Mouse (Mus musculus): Measurements from ENCODE around the gene Teddm1b. TPM values are rescaled to one million over a fixed set of nuclear protein-coding genes. Genes with fewer than 3 reads are reported as not detected.

Teddm1b gene
- polyA plus RNA-seq, 1 experiment from 2014 or later, result 0.55 TPM

DNA sequence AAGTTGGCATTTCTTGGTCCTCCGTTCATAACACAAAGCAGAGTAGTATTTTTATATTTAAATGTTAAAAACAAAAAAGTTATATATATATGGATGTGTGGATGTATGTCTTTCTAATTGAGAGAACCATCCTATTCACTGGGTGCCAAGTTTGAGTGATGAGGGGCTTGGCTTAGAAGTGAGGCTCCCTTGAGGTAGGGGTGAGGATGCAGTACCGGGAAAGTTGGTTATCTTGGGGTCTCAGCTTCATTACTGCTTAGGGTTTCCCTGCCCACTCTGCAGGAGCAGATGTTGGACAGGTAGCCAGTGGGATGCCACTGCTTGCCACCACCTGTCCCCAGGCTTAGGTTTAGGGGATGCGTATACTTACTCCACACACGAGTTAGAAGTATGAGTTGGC lies 34.6 kb downstream of the Teddm1b start:
- ATAC-seq (ENCODE audit: low FRiP score, low TSS enrichment), result no peak
- DNase-seq, result no peak
- H3K4me3 ChIP-seq (replicated peaks; ENCODE audit: low read depth, low read length), result no peak overlapping the region
- H3K4me1 ChIP-seq (ENCODE audit: control insufficient read depth, insufficient read depth, low read length), result no peaks in the 10 kb centered on the region
- H3K9ac ChIP-seq (replicated peaks; ENCODE audit: low read length), result no peak overlapping the region
- no peaks in the 10 kb centered on the region for H3K9me3 ChIP-seq (ENCODE audit: control insufficient read depth, low read length)
- H3K27me3 ChIP-seq (ENCODE audit: control insufficient read depth, insufficient read depth, low read length), result no peaks in the 10 kb centered on the region
- H3K27ac ChIP-seq (replicated peaks; ENCODE audit: low read depth, low read length), result no peak overlapping the region
- WGBS, result 89% methylated on average over 4 of the region's 4 CpGs
- H3K36me3 ChIP-seq (ENCODE audit: control insufficient read depth, insufficient read depth, low read length), result peaks cover 68% of the 10 kb centered on the region
- no peak overlapping the region for H3K4me2 ChIP-seq (ENCODE audit: low read length)

DNA sequence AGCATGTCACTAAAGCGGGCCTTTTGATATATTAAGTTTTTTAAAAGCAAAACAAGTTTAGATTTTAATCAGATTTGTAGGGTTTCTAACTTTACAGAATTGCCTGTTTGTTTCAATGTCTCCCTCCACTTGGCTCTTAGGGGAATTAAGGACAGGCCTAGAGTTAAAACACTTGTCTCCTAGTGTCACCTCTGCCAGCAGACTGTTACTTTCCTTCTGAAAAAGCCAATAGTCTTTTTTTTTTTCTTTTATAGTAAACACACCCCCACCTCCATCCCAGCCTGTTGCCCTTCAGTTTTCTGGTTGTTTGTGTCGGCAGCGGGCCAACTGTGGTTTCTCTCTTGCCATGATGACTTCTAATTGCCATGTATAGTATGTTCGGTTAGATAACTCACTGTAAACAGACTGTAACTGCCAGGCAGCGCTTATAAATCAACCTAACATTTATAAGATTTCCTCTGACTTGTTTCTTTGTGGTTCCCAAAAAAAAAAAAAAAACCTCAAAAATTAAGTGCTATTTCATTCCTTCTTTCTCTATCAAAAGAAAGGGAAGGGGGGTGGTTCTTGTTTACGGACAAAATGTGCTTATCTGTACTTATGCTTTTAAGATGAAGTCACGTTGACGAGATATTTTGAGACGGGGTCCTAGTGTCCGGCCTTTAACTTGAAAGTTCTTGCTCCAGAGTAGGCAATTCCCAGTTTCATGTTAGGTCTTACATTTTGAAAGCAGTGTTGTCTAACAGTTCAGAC lies 35.2 kb downstream of the Teddm1b start:
- Histone ChIP-seq H3K9ac (replicated peaks; ENCODE audit: low read length) (no peak overlapping the region), H3K36me3 (ENCODE audit: control insufficient read depth, insufficient read depth, low read length) (peaks cover 62% of the 10 kb centered on the region), H3K27ac (replicated peaks; ENCODE audit: low read depth, low read length) (no peak overlapping the region), H3K4me3 (replicated peaks; ENCODE audit: low read depth, low read length) (no peak overlapping the region), H3K27me3 (ENCODE audit: control insufficient read depth, insufficient read depth, low read length) (no peaks in the 10 kb centered on the region), H3K4me2 (ENCODE audit: low read length) (no peak overlapping the region), H3K9me3 (ENCODE audit: control insufficient read depth, low read length) (no peaks in the 10 kb centered on the region), H3K4me1 (ENCODE audit: control insufficient read depth, insufficient read depth, low read length) (no peaks in the 10 kb centered on the region)
- ATAC-seq (ENCODE audit: low FRiP score, low TSS enrichment), result no peak
- no peak for DNase-seq
- WGBS, result 95% methylated on average over 10 of the region's 10 CpGs

DNA sequence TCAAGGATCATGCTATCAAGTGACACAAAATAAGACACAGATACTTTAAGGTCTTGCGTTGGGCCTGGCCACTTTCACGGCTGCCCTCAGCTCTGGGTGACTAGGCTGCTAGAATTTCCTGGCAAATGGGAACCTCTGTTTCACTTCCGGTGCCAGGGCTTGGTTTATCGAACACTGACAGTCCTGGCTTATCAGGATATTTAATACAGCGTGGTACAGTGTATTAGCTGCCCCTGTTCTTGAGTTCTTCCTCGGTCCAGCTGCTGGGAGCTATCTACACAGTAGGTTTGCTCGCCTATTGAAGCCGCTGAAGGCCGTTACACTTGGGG lies 35.8 kb downstream of the Teddm1b start:
- 94% methylated on average over 9 of the region's 9 CpGs for WGBS
- Histone ChIP-seq H3K9me3 (ENCODE audit: control insufficient read depth, low read length) (no peaks in the 10 kb centered on the region), H3K36me3 (ENCODE audit: control insufficient read depth, insufficient read depth, low read length) (peaks cover 57% of the 10 kb centered on the region), H3K4me2 (ENCODE audit: low read length) (no peak overlapping the region), H3K4me3 (replicated peaks; ENCODE audit: low read depth, low read length) (no peak overlapping the region), H3K27me3 (ENCODE audit: control insufficient read depth, insufficient read depth, low read length) (no peaks in the 10 kb centered on the region), H3K9ac (replicated peaks; ENCODE audit: low read length) (no peak overlapping the region), H3K4me1 (ENCODE audit: control insufficient read depth, insufficient read depth, low read length) (no peaks in the 10 kb centered on the region), H3K27ac (replicated peaks; ENCODE audit: low read depth, low read length) (no peak overlapping the region)
- ATAC-seq (ENCODE audit: low FRiP score, low TSS enrichment) (no peak), DNase-seq (no peak)

DNA sequence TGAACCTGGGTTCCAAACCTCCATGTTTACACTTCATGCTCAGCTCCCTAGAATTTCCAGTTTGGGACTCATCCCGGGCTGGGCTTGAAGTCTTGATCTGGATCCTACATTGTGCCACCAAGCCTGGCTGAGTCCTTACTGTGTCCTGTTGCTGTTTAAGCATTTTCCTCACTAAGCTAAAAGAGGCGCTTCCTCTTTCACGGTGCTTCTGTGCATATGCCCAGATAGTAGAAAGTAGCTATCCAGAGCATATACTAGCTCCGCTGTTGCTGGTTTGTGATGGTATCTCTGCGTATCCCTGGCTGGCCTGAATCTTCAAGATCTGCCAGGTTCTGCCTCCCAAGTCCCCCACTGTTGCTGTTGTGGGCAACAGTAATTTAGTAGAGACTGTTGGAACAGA lies 36.3 kb downstream of the Teddm1b start:
- H3K27me3 ChIP-seq (ENCODE audit: control insufficient read depth, insufficient read depth, low read length), result no peaks in the 10 kb centered on the region
- H3K4me1 ChIP-seq (ENCODE audit: control insufficient read depth, insufficient read depth, low read length), result no peaks in the 10 kb centered on the region
- no peak overlapping the region for H3K27ac ChIP-seq (replicated peaks; ENCODE audit: low read depth, low read length)
- no peak for ATAC-seq (ENCODE audit: low FRiP score, low TSS enrichment)
- no peak overlapping the region for H3K9ac ChIP-seq (replicated peaks; ENCODE audit: low read length)
- peaks cover 52% of the 10 kb centered on the region for H3K36me3 ChIP-seq (ENCODE audit: control insufficient read depth, insufficient read depth, low read length)
- 93% methylated on average over 5 of the region's 5 CpGs for WGBS
- no peak overlapping the region for H3K4me3 ChIP-seq (replicated peaks; ENCODE audit: low read depth, low read length)
- no peaks in the 10 kb centered on the region for H3K9me3 ChIP-seq (ENCODE audit: control insufficient read depth, low read length)
- H3K4me2 ChIP-seq (ENCODE audit: low read length), result no peak overlapping the region
- no peak for DNase-seq

DNA sequence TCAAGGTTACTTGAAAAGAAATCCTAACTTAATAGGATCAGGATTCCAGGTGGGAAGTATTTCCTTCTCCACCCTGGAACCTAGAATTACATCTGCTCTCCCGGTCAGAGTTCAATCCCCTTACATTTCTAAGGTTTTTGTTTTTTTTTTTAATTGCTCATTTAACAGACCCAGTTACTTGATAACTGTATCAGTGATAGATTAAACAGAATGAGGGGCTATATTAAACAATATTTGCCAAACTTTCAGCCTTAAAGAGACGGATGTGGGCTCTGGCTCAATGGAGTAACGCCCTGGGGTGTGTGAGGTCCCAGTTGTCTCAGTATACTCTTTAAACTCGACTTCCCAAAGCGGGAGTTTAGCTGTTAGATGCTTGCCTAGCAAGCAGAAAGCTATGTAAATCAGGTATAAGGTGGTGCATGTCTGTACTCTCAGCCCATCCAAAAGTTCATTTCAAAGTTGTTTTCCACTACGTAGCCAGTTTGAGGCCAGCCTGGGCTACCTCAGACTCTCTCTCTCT lies 37.2 kb downstream of the Teddm1b start:
- Histone ChIP-seq H3K36me3 (ENCODE audit: control insufficient read depth, insufficient read depth, low read length) (peaks cover 44% of the 10 kb centered on the region), H3K4me3 (replicated peaks; ENCODE audit: low read depth, low read length) (no peak overlapping the region), H3K9me3 (ENCODE audit: control insufficient read depth, low read length) (no peaks in the 10 kb centered on the region), H3K4me2 (ENCODE audit: low read length) (no peak overlapping the region), H3K27me3 (ENCODE audit: control insufficient read depth, insufficient read depth, low read length) (no peaks in the 10 kb centered on the region), H3K9ac (replicated peaks; ENCODE audit: low read length) (no peak overlapping the region), H3K4me1 (ENCODE audit: control insufficient read depth, insufficient read depth, low read length) (no peaks in the 10 kb centered on the region), H3K27ac (replicated peaks; ENCODE audit: low read depth, low read length) (no peak overlapping the region)
- 89% methylated on average over 6 of the region's 6 CpGs for WGBS
- DNase-seq (no peak), ATAC-seq (ENCODE audit: low FRiP score, low TSS enrichment) (no peak)

DNA sequence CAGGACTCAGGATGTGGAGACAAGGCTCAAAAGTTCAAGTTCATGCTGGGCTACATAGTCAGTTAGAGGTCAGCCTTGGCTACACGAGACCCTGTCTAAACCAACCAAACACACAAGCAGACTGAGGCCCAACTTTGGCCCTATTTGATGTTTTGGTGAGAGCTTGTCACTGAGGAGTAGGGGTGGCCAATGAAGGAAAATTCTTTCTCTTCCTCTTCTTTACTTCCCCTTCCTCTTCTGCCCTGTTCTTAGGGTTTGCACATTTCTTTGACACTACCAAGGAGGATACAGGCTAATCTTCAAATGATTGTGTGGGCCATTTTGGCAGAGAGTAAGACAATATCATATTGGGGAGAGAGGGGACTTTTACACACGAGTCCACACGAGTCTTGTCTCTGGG lies 39.7 kb downstream of the Teddm1b start:
- no peaks in the 10 kb centered on the region for H3K9me3 ChIP-seq (ENCODE audit: control insufficient read depth, low read length)
- no peak overlapping the region for H3K27ac ChIP-seq (replicated peaks; ENCODE audit: low read depth, low read length)
- no peak overlapping the region for H3K4me2 ChIP-seq (ENCODE audit: low read length)
- 88% methylated on average over 3 of the region's 3 CpGs for WGBS
- DNase-seq (no peak), ATAC-seq (ENCODE audit: low FRiP score, low TSS enrichment) (no peak)
- H3K27me3 ChIP-seq (ENCODE audit: control insufficient read depth, insufficient read depth, low read length), result no peaks in the 10 kb centered on the region
- no peaks in the 10 kb centered on the region for H3K4me1 ChIP-seq (ENCODE audit: control insufficient read depth, insufficient read depth, low read length)
- no peak overlapping the region for H3K9ac ChIP-seq (replicated peaks; ENCODE audit: low read length)
- no peak overlapping the region for H3K4me3 ChIP-seq (replicated peaks; ENCODE audit: low read depth, low read length)
- H3K36me3 ChIP-seq (ENCODE audit: control insufficient read depth, insufficient read depth, low read length), result peaks cover 18% of the 10 kb centered on the region

DNA sequence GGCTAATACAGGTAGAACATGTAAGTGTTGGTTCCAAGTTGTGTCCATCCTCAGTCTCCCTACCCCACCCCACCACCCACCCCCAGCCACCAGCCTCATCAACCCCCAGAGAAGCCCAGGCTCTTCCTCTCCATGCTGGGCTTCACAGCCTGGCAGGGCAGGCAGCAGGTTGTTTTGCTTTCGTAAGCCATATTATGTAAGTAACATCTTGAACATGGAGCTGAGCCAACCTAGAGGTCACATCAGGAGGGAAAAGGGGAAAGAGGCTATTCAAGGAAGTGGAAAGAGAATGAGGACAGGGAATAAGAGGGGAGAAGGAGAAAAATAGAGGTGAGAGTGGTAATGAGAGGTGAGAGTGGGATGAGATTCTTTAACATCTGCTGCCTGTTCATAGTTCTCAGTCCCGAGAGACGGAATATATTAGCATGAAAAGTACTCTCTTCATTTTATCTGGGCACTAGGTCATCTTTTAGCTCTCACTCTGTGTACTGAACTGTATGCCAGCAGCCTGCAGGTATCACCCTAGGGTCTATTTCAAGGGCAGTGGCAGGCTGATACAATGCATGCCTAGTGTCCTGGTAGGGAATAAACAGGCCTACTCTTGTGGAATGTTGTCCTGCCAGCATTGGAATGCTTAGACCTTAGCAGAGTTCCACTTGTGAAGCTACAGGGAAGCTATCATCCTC lies 44.5 kb downstream of the Teddm1b start:
- no peak overlapping the region for H3K4me2 ChIP-seq (ENCODE audit: low read length)
- H3K9me3 ChIP-seq (ENCODE audit: control insufficient read depth, low read length), result no peaks in the 10 kb centered on the region
- H3K9ac ChIP-seq (replicated peaks; ENCODE audit: low read length), result no peak overlapping the region
- DNase-seq, result no peak
- no peak overlapping the region for H3K4me3 ChIP-seq (replicated peaks; ENCODE audit: low read depth, low read length)
- no peaks in the 10 kb centered on the region for H3K27me3 ChIP-seq (ENCODE audit: control insufficient read depth, insufficient read depth, low read length)
- H3K36me3 ChIP-seq (ENCODE audit: control insufficient read depth, insufficient read depth, low read length), result no peaks in the 10 kb centered on the region
- H3K27ac ChIP-seq (replicated peaks; ENCODE audit: low read depth, low read length), result no peak overlapping the region
- H3K4me1 ChIP-seq (ENCODE audit: control insufficient read depth, insufficient read depth, low read length), result no peaks in the 10 kb centered on the region
- no peak for ATAC-seq (ENCODE audit: low FRiP score, low TSS enrichment)
- 64% methylated on average over 3 of the region's 3 CpGs for WGBS

DNA sequence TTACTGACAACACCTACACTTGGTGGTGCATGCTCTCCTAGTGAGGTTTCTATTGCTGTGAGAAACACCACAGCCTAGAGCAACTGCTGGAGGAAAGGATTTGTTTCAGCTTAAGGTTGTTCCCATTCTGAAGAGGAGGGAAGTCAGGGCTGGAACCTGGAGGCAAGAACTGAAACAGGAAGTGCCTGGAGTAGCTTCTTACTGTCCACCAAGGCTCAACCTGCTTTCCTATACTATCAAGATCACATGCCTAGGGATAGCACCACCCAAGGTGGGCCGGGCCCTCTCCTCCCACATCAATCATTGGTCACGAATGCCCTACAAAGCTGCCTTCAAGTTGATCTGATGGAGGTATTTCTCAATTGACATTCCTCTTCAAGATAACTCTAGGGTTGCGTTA lies 47.5 kb downstream of the Teddm1b start:
- Histone ChIP-seq H3K9ac (replicated peaks; ENCODE audit: low read length) (no peak overlapping the region), H3K4me1 (ENCODE audit: control insufficient read depth, insufficient read depth, low read length) (no peaks in the 10 kb centered on the region), H3K36me3 (ENCODE audit: control insufficient read depth, insufficient read depth, low read length) (no peaks in the 10 kb centered on the region), H3K9me3 (ENCODE audit: control insufficient read depth, low read length) (no peaks in the 10 kb centered on the region), H3K4me2 (ENCODE audit: low read length) (no peak overlapping the region), H3K27ac (replicated peaks; ENCODE audit: low read depth, low read length) (no peak overlapping the region), H3K27me3 (ENCODE audit: control insufficient read depth, insufficient read depth, low read length) (no peaks in the 10 kb centered on the region), H3K4me3 (replicated peaks; ENCODE audit: low read depth, low read length) (no peak overlapping the region)
- ATAC-seq (ENCODE audit: low FRiP score, low TSS enrichment) (no peak), DNase-seq (no peak)
- WGBS, result 94% methylated on average over 3 of the region's 3 CpGs

DNA sequence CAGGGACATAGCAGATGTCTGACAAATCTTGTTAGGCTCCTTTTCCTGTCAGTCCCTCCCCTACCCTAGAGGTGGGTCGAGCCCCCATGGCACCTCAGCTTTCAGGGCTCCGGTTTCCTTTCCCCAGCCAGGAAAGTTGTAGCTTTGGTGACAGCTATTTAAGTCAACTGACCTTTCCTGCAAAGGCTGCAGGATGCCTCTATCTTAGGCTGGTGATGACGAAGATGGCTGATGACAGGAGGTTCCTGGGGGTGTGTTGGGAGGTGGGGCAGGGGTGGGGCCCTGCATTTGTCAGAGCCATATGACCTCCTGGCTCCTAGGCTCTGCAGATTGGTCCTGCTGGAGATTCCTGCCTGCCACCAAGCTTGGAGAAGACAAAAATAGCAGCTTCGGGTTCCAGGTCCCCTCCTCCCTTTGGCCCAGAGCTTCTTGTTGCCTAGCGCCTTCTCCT lies 48.5 kb downstream of the Teddm1b start:
- H3K4me3 ChIP-seq (replicated peaks; ENCODE audit: low read depth, low read length), result no peak overlapping the region
- H3K9me3 ChIP-seq (ENCODE audit: control insufficient read depth, low read length), result no peaks in the 10 kb centered on the region
- no peak overlapping the region for H3K9ac ChIP-seq (replicated peaks; ENCODE audit: low read length)
- H3K4me2 ChIP-seq (ENCODE audit: low read length), result no peak overlapping the region
- H3K36me3 ChIP-seq (ENCODE audit: control insufficient read depth, insufficient read depth, low read length), result no peaks in the 10 kb centered on the region
- no peak for ATAC-seq (ENCODE audit: low FRiP score, low TSS enrichment)
- WGBS, result 63% methylated on average over 5 of the region's 5 CpGs
- DNase-seq, result no peak
- no peaks in the 10 kb centered on the region for H3K4me1 ChIP-seq (ENCODE audit: control insufficient read depth, insufficient read depth, low read length)
- H3K27ac ChIP-seq (replicated peaks; ENCODE audit: low read depth, low read length), result no peak overlapping the region
- H3K27me3 ChIP-seq (ENCODE audit: control insufficient read depth, insufficient read depth, low read length), result no peaks in the 10 kb centered on the region

Data from midbrain, embryonic 14.5 days (tissue).